Mouse (Mus musculus): ENCODE measurements around the gene Sirpa.
A peak's percentile ranks its signal among the peaks of the same experiment; 100 is the strongest.

Sirpa gene

DNA sequence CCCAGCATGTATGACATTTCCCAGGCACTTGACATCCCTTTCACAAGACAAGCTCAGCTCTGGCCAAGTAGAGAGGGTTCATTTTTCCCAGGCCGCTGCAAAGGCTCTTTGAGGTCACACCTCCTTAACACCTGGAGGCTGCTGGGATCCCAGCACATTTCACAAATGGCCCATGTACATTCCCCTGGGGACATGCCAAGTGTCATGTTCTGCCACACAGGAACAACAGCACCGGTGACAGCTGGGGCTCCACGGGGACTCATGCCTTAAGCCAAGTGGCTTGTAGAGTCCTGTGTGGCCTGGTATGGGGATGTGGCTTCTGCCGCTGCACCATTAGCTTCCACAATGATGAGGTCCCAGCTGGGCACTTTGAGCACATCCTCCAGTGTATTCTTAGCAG is 60.0 kb downstream of the Sirpa start:
- DNase-seq, result peak; percentile 87

DNA sequence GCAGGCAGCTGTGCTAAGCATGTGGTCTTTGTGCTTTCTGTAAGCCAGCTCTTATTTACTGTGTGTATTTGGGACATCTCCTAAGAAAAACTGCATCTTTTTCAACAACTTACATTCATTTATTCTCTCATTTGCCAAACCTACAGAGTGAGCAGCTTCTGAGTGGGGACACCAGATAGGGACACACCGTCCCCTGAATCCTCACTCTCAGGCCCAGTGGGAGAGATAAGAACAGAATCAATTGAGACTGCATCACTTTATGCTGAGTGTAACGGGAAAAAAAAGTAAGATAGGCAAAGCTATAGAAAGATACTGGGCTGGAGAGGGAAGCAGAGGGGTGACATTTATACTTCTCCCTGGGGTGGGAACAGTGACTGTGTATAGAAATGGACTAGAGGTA is 61.0 kb downstream of the Sirpa start:
- DNase-seq, result no peak

DNA sequence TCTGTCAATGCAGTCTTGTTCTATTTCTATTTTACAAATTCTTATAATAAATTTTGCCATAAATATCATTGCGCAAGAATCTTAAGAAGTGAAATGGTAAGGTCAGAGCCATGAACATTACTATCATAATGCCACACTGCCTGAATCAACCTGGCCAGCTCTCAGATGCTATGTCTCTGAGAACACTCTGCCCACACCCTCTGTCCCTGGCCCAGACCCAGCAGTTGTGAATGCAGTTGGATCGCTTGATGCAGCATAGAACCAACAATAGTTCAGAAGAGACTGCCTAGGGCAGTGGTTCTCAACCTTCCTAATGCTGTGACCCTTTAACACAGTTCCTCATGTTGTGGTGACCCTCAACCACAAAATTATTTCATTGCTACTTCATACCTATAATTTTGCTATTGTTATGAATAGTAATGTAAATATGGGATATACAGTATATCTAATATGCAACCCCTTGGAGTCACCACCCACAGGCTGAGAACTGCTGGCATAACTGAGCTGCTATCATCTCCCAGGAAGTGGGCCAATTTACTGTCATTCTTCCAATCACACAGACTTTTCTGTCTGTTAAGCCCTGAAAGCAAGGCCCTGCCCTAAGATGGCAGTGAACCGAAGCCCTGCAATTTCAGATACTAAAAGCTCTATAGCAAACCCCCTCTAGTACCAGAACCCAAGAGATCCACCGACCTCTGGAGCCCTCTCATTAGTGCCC is 61.8 kb downstream of the Sirpa start:
- no peak for DNase-seq

DNA sequence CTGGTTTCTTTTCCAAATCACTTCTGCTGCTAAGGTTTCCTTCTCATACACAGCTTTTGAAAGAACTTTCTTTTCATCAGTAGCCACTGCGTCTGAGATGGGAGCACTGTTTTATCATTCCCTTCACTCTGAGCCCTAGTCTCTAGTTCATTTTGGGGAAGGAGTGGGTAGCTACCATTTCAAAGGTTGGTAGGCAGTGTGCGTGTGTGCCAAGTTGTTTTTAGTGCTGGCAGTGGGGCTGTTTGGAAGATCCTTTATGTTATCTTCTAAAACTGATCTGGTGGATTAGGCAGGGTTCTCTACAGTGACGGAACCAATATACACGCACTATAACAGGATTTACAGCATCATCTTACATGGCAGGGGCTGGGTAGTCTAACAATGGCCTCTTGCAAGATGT is 62.4 kb downstream of the Sirpa start:
- DNase-seq, result no peak

DNA sequence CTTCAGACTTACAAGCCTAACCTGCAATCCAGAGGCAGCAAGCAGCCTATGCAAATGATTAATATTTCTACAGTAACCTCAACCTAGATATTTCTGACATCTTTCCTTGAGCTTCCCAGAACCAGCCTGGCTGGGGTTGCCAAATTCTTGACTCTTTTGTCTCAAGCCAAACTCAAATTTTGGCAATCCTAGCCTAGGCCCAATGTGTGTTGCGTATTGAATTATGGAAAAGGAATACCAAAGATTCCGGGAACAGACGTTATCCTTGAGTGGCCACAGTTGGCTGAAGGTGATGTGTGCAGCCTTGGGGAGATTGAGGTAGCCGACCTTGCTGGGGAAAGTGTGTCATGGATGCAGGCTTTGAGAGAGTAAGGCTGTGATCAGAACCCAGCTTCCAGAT is 66.2 kb downstream of the Sirpa start:
- no peak for DNase-seq

DNA sequence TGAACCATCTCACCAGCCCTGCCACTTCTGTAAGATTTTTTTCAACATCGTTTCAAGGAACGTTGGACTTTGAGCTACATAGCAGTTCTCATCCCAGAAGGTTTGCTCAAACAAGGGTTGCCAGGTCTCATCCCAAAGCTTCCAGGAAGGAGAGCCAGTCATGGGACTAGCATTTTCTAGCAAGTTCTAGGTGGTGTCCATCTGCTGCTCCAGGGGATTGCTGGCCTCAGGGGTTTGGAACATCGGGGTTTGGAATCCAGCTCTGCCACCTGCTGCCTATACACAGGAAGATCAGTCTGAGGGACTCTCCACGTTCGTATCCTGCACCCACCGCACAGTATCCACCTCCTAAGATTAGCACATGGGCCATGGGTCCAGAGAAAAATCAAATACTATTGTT is 67.4 kb downstream of the Sirpa start:
- DNase-seq, result peak; percentile 41

DNA sequence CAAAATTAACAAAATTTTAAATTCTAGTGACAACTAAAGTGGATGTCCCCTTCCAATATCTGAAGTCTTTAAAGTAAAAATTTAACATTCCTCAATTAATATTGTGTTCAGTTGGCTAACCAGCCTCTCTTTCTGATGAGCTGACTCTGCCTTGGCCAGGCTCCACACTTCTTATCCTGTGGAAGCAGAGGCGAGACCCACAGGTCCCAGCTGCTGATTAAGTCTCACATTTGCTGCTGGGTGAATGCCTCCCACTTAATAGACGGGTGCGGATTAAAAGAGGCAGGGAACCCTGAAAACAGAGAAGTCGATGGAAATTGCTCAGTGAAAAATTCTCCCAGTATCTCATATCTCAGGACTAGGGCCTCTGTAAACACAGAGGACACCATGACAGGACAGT is 69.8 kb downstream of the Sirpa start:
- DNase-seq, result no peak

DNA sequence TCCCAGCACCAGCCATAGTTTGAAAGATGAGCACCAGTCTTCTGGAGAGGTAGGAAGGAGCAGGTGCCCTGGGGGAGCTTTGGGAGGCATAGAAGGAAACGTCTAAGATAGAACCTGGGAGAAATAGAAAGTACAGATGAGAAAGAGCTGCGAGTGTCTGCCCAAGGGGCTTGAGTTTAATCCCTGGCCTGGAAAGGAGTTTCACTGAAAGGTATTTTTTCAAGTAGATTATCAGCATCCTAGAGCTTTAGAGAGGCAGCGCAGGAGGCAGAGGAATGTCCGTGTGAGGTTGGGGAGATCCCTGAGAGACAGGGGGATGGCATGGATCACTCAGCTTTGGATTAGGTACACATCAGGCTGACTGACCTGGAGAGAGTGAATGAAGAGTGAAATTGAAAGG is 79.3 kb downstream of the Sirpa start:
- no peak for DNase-seq

DNA sequence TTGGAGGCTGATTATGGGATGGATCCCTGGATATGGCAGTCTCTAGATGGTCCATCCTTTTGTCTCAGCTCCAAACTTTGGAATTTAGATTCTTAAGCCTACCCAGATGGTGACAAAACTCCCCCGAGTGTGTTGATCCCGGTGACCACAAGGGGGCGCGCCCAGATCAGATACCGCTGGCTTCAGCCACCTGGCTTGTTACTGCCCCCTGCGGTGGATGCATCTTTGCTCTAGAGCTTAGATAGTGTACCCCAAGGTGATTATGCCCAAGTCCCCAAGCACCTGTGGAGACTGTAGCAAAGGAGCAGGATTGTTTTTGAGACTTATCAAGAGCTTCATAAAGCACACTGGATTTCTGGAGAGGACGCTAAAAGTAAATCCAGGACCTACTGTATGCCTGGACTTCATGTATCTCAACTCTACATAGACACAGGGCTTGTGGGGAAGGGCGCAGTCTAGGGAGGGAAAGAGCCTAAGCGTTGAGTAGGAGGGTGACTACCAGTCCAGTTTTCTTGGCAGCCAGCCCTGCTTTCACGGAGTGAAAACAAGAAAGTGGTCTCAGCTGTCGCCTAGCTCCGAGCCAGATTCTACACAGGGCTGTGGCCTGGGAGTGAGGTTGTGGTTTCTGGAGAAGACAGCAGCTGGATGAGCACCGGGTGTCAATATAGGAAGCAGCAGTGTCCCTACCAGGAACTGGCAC is 82.5 kb downstream of the Sirpa start:
- DNase-seq, result peak; percentile 73

DNA sequence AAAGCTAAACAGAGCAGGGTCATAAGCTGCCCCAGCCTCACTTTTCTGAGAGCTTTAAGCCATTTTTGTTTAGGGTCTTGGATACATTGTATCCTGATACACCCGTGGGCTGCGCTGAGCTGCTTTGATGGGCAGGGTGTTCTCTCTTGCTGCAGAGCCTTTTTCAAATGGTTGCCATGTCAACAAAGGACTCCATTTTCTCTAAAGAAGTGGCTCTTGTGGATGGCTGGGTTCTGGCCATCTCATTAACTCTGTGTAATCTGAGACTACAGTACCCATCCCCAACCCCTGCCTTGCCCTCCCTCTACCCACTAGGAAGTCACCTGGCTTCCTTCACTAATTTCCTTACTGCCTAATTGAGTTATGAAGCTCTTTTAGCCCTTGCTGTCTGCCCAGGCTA is 85.0 kb downstream of the Sirpa start:
- DNase-seq, result no peak

DNA sequence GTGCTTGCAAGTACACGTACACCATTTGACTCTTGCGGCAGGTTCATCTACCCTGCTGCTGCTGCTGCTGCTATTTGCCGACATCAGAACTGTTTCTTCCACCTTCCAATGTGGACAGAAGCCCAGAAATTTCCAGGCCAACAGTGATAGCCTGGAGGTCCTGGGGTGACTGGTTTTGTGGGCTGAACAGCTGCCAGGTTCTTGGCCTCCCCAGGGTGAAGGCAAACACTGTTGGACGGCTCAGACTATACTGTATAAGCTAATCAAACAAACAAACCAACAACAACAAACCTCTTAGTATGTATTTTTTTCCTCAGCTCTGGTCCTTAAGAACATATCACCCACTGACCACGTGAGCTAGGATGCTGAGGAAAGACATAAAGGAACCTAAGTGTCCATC is 86.4 kb downstream of the Sirpa start:
- no peak for DNase-seq

DNA sequence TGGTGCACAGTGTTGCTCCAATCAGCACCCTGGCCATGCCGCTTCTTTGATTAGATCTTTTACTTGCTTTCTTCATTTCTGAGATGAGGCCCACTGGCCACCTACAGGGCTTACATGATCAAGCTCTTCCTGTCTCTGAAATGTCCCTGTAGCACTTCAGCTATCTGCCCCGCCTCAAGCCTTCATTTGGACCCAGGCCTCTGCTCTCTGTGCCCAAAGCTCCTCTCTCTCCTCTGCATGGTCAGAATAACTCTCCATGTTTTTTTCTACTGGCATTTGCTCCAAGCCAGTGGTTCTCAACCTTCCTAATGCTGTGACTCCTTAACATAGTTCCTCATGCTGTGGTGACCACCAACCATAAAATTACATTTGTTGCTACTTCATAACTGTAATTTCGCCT is 87.6 kb downstream of the Sirpa start:
- DNase-seq, result no peak
